Mouse (Mus musculus) hindlimb bud, embryonic 11.5 days (tissue): ENCODE results near the gene Arhgef38.

Source experiments
- DNase-seq: peaks from one replicate; pipeline ENCODE4 v3.0.0-alpha.2; 2012; ENCODE audit warnings: low read depth, low spot score; ENCODE audit errors: extremely low spot score

Gene Arhgef38

DNA sequence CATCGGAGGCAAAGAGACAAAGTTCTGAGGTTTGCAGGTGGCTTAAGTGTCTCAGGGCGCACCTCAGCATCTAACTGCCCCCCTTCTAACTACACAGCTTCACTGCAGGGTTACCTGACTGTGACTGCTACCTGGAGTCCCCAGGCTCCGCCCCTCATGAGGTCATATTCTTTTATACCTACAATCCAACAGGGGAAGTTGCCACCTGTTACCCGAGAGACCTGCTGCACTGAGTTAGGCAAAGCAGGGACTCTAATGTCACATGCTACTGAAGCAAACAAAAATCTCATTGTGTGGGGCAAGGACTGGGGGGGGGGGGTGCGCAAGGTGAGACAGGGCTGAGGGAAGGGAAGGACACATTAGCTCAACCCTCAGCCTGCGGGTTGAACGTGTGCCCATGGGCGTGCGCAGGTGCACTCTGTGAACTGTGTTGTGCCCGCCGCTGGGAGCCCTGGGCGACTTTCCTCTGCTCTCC lies at the start of gene Arhgef38:
TSS of gene Arhgef38 (minus strand) at position 129 of the 475 bp plus-strand sequence.
- DNase-seq: no peak

DNA sequence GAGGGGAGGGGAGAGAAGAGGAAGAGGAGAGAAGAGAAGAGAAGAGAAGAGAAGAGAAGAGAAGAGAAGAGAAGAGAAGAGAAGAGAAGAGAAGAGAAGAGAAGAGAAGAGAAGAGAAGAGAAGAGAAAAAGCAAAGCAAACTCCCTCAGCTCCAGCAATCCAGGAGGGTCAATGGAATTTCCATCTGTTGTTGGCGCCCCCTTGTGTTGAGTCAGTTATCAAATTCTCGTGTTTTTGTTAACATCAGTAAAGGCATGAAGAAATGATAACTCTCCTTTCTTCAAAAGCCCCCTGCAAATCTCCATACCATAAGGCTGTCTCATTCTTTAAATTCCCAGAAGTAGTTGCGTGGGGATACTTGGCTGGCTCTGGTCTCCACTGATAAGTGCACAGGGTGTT lies 37.1 kb upstream of the Arhgef38 start:
- peak; percentile 26 for DNase-seq

DNA sequence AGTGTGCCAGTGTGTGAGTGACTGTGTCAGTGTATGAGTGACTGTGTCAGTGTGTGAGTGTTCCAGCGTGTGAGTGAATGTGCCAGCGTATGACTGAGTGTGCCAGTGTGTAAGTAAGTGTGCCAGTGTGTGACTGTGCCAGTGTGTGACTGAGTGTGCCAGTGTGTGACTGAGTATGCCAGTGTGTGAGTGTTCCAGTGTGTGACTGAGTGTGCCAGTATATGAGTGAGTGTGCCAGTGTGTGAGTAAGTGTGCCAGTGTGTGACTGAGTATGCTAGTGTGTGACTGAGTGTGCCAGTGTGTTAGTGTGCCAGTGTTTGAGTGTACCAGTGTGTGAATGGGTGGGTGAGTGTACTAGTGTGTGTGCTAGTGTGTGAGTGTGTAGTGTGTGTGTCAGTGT lies 24.1 kb upstream of the Arhgef38 start:
- DNase-seq: no peak

DNA sequence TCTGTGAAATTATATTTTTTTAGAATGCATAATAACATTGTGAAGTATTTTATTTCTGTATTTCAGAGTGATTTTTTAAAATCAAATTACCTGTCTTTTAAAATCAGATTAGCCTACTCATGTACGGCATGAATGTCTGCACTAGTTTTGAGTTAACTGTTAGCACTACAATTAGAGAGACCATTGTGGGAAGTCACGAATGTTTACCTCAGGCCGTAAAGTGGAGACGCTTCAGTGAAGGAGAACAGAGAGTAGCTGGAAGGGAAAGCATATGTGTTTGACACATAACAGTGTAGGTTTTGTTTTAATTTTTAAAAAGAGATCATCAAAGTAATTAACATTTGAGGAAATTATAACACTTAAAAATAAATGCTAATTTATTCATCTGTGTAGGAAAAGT lies 21.1 kb upstream of the Arhgef38 start:
- DNase-seq: no peak

DNA sequence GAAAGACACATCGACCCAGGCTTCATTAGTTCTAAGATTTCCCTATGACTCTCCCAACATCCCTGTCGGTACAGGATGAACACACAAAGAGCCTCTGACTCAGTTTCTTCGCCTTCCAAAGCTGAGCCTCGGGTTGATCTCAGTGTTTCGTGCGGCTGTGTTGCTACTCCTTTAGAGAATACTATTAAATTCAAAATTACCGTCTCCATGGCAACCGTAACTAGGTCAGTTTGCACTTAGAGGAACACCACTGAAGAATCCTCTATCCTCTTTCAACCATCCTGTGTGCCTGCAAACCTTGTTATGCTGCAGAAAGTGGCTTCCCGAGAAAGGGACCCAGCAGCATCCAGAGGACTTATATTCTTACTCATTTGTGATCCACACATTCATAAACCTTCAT lies 9.3 kb upstream of the Arhgef38 start:
- no peak for DNase-seq

DNA sequence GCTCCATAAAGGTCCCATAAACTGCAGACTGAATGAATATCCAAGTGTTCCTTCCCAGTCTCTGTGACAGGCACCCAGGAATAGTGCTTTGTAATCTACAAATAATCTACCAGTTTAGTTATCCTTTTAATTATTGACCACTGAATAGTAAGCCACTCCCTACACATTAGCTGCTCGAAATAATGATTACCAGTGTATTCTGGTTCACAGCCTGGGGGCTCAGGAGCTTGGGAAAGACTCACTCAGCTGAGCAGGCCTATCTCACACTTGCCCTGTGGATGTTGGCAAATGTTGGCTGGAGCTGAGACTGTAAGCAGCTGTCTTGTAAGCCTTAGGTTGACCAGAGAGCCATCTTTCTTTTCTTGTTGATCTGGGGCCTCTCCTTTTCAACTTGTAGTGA lies 7.2 kb upstream of the Arhgef38 start:
- DNase-seq: no peak

DNA sequence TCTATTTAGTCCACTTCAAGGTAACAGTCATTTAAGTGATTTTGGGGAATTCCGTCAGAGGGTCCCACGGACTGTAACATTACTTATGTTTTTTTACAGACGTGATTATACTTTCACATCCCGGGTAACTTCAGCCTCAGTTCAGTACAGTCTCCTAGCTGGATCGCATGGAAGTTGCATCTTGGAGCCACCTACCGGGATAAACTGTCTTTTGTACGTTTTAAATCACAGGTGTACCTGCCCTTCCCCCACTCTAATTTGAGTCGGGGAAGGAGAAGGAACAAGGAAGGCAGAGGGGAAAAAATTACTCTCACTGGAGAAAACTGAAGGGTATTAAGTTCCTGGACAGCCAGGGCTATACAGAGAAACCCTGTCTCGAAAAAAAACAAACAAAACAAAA lies 756 bp downstream of the Arhgef38 start:
- DNase-seq: no peak

DNA sequence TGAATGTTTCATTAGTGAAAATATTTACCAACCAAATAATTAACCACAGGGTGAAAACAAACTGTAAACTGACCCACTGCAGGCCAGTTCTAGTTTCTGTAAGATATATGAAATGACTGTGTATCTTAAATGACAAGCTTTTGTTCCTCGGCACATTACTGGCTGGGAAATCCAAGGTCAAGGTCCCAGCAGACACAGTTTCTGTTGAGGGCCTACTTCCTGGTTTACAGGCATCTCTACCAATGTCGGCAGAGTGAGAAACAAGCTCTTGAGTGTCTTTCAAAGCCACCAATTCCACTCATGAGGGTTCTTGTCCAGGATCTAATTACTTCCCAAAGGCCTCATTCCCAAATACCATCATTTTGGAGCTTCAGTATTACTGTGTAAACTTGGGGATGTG lies 4.3 kb downstream of the Arhgef38 start:
- DNase-seq: no peak

DNA sequence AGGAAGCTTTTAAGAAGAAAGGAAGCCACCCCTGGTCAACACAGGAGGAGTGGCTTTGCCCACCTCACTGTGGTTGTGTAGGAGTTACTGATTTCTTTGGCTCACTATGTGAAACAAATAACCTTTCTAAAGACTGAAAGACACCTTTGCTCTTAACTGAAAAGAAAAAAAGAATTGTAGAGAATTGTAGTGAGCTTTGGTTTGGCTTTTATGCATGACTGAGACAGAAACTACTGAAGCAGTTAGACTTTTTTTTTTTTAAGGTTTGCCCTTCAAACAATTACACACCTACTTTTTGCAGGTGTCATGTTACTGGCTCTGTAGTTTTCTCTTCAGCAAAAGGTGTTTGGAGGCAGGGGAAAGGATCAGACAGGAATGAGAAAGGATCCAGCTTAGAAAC lies 5.2 kb downstream of the Arhgef38 start:
- DNase-seq: no peak

DNA sequence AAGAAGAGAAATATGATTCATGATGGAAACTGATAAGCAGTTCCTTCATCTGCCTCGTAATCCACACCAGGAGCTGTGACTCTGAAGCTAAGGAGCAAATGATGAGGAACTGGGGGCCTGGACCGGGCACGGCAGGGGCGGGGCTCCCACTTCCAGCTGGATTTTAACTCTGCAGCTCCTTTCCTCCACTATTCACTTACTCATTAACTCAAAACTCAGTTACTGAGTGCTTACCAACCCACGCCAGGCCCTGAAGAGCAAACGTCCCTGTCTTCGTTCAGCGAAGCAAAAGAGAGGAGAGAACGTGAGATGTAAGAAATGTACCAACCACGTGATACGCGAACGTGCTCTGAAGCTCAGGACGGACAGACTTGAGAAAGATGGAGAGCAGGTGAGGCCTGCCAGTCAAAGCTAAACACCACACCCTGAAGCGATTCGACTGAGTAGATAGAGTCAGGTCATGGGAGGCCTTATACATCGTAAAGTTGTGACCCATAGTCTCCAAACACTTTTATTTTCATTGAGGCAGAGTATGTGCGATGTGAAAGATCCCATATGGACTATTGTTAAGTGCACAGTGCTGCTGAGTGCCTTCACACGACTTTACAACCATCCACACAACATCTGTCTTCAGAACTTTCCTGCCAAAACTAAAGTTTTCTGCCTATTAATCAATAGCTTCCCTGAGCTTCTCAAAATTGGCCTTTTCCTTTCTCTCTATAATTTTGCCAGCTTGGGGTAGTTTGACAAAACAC lies 7.3 kb downstream of the Arhgef38 start:
- no peak for DNase-seq

DNA sequence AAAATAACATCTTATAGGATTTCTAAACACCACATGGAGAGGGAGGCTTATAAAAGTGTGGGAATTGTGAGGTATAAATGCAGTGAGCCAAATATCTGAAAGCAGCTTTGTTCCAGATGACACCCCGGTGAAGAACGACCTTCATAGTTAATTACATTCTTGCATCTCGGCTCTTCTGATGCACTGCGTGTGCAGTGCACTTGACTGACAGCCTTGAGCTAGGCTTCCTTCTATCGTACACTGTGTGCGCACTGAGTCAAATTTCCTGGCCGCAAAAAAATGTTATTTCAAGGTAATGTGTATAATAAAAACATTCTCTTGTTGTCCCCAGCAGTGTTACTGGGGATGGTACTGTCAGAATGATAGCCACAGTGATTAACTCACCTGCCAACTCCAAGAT lies 16.2 kb downstream of the Arhgef38 start:
- no peak for DNase-seq

DNA sequence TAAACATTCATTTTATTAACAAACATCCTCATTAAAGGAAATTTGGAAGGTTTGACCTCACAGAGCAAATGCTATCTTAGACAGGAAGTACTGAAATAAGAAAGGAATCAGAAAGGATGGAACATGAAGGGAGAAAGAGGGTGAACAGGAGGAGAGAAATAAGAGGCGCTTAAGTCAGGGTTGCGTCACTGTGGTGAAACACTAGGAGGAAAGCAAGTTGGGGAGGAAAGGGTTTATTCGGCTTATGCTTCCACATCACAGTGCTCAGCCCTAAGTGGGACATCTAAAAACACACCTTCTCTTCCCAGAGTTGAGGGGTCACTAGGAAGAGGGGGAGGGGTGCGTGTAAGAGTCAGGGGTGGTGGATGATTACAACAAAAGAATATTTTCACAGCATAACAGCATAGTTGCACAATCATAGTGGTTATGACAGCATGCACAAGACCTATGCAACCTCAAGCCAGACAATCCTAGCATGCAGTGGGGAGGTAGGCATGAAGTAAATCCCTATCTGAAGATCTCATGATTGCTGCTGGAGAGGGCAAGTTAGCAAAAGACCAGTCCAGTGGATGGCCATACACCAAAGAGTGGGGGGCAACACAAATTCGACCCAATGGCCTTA lies 19.4 kb downstream of the Arhgef38 start:
- DNase-seq: no peak

DNA sequence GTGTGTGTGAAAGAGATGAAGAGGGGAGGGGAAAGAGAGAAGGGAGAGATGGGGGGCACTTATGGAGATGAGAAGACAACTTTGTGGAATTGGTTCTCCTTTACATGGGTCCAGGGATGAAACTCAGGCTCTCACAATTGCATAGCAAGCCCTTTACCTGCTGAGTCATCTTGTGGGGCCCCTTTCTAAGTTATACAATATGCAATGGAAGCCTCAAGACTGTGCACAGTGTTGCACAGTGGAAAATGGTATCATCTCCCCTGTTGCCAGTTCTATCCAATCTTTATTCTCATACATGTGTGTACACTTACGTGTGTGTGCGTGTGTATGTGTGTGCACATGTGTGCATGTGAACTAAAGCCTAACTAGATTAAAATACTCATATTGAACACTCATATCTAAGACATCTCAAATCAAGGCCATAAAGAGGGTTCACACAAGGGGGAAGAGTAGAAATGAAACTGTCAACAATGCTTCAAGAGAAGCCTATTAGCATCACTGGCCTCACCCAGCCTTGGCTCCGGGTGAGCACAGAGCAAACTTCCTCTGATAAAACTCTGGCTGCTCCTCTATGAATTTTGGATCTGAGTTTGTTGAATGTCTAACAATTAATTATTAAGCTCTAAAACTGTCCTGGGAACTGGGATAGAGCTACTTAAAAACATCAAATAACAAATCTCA lies 21.2 kb downstream of the Arhgef38 start:
- DNase-seq: no peak

DNA sequence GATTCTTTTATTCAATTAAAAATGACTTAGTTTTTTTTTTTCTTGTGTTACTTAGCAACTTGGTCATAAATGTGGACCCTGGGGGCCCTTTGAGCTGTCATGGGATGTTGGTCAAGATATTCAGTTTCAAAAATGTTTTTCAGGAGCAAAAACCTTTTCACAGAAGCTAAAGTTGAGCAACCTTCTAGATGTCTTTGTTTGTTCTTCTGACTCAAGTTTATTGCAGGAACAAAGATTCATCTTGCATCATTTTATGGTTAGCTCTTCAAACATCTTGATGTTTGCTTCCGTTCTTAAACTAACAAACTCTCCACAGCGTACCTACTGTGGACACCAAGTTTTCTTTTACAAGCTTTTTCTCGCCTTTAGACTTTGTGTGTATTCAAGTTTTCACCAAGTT lies 23.4 kb downstream of the Arhgef38 start:
- DNase-seq: no peak

DNA sequence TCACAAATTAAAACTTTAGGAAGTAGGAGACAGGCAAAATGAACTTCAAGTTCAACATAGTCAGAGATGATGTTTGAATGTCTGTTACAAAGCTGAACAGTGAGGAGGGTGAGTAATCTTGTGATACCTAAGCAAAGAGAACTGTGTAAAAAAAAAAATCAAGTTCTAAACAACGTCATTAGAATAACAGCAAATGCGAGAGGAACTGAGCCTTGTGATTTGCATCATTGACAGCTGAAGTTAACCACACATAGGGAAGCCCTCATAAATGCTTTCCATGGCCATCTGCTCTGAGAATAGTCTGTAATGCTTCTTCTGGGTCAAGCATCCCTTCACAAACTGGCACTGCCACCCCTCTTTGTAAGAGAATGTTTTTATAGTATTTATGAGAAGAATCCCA lies 31.0 kb downstream of the Arhgef38 start:
- no peak for DNase-seq

DNA sequence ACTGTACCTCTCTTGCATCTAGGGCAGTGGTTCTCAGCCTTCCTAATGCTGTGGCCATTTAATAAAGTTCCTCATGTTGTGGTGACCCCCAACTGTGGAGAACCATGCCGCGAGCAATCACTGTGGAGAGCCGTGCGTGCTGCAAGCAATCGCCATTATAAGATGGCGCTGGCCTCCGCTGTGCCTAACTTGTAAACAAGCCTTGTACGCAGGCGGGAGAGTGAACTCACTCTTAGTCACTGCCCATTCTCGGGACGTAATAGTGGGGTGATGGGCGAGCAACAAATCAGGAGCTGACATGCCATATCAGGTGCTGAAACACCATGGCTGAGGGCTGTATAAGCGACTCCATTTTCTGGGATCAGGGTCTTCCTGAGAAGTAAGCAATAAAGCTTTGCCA lies 32.6 kb downstream of the Arhgef38 start:
- DNase-seq: no peak

DNA sequence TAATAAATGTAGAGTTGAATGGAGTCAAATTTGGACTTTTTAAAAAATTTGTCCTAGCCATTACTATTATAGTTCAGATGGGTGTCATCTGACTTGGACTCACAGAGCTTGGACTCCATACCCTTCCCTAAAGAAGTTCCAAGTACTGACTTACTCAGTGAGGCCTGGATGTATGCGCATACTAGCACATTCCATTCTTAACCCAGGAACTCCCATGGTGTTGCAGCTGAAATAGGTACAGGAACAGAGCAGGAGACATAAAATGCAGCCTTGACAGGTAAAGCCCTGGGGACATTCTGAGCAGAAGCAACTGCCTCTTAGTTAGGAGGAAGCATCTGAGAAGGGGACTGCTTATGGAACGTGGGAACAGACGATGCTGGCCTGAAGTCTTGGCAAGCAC lies 45.8 kb downstream of the Arhgef38 start:
- no peak for DNase-seq

DNA sequence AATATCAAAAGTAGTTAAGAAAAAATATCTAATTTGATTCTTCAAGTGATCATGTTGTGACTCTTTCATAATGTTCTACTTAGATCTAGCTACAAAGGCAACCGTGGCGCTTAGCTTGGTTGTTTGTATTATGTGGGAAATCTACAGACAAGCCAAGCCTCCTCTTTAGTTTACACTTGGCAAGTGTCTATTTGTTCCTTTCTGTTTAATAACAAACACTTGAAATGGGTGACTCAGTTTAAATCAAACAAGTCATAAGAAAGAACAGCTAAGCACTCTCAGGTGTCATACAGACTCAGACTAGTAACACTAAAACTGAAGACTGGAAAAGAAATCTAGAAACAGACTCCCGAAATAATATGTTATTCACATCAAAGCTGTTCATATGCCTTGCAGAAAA lies 47.2 kb downstream of the Arhgef38 start:
- DNase-seq: no peak

DNA sequence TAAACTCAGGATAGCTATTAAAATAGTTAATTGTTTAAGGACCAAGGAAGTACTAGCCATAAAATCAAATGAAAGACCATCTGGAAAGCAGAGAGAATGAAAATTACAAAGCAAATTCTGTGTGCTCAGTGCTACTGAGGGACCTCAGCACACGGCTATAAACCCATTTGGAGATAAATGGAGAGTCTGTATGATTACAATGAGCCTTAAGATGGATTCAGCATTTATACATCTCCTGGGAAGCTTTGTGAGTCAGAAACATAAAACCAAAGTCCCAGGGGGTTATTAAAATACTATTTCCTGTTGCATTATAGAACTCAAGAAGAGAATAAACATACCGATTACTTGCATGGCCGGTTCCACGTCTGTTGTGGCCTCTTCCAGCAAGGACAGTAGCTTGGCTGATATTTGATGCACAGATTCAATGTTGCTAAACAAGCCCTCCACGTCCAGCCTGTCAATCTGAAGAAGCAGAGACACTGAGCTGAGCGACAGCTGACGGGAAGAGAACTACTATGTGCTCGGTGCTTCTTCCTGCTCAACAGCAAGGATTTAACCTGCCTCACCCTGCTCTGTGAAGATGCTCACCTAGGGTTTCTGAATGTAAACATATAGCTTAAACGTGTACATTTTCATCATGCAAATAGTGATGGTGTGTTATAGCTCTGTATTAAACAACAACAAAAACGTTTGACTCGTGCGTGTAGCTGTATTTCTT lies 58.6 kb downstream of the Arhgef38 start:
- DNase-seq: no peak

DNA sequence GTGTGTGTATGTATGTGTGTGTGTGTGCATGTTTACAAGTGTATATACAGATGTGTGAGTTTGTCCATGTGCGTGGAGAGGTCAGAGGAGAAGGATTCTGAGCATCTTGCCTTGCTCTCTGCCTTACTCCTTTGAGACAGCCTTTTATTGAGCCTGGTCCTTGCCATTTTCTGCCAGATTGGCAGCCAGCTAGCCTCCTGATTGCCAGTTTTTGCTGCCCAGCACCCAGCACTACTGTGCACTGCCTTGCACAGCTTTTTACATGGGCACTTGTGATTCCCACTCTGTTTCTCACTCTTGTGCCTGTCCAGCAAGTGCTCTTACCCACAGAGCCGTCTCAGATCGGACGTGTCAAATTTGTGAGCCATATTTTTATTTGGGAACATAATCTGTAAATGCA lies 62.5 kb downstream of the Arhgef38 start:
- DNase-seq: no peak

DNA sequence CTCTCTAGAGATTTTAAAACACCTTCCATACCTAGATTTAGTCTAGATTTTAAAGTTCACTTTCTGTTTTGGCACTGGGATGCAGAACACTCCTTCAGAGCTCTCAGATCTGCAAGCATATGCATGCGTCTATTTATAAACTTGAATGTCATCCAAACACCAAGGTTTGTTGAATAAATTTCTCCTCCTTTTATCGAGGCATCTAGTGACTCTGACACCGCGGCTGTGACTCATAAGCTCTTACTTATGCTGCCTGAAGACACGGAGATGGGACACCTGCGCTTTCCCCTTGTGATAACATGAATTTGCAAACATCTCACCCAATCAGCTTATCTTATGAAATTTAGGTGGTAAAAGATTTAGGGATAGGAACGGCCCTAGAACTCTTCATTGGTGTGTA lies 65.0 kb downstream of the Arhgef38 start:
- DNase-seq: no peak

DNA sequence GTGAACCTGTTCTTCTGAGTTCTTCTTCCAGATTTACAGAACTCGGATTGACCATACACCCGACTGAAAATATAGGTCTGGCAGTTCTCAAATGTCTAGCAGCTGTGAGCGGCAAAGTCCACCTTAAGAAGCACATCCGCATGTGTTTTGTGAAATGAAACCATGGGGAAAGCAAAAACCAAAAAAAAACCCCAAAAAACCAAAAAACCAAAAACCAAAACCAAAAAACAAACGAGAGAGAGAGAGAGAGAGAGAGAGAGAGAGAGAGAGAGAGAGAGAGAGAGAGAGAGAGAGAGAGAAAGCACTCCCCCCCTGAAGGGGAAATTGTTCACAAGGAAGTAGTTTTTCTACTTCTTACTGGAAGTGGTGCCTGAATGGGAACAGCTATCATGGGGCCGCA lies 67.2 kb downstream of the Arhgef38 start:
- DNase-seq: no peak
